Mouse (Mus musculus) lung, embryonic 14.5 days (tissue): Measurements from ENCODE around the gene Tor1b. TPM values are rescaled to one million over a fixed set of nuclear protein-coding genes. Genes with fewer than 3 reads are reported as not detected.
"Not testable (repeated sequence)": the region's sequence is repeated elsewhere in the genome, so short reads cannot be mapped to it uniquely, and the experiment has no call there.

ENCODE experiments used
- ATAC-seq: fragments of 200-750 bp; cut with Nextera tagmentation; 2 replicates; pipeline ENCODE4 v1.8.0; 2017; ENCODE audit warnings: mild to moderate bottlenecking, moderate TSS enrichment, moderate library complexity; ENCODE audit not compliant: insufficient read depth
- DNase-seq: peaks from one replicate; pipeline ENCODE4 v3.0.0-alpha.2; 2015
- H3K27ac ChIP-seq: fragments of 300-500 bp; sonication (generic); 2 replicates; pipeline ENCODE4 v1.5.1; 2014; ENCODE audit warnings: low read depth, mild to moderate bottlenecking, moderate library complexity
- H3K27me3 ChIP-seq: fragments of 300-500 bp; sonication (generic); 2 replicates; pipeline ENCODE4 v1.6.1; 2014; ENCODE audit warnings: low read length, control low read depth; ENCODE audit not compliant: insufficient read depth
- H3K36me3 ChIP-seq: fragments of 300-500 bp; sonication (generic); 2 replicates; pipeline ENCODE4 v1.6.1; 2014; ENCODE audit warnings: control low read depth; ENCODE audit not compliant: insufficient read depth
- H3K4me1 ChIP-seq: fragments of 300-500 bp; sonication (generic); 2 replicates; pipeline ENCODE4 v1.6.1; 2014; ENCODE audit warnings: antibody characterized with exemption, control low read depth; ENCODE audit not compliant: insufficient read depth
- H3K4me2 ChIP-seq: fragments of 300-500 bp; sonication (generic); 2 replicates; pipeline ENCODE4 v1.6.1; 2014; ENCODE audit warnings: mild to moderate bottlenecking
- H3K4me3 ChIP-seq: fragments of 300-500 bp; sonication (generic); 2 replicates; pipeline ENCODE4 v1.5.1; 2014; ENCODE audit warnings: low read depth, low read length
- H3K9ac ChIP-seq: fragments of 300-500 bp; sonication (generic); 2 replicates; pipeline ENCODE4 v1.6.1; 2014
- H3K9me3 ChIP-seq: fragments of 300-500 bp; sonication (generic); 2 replicates; pipeline ENCODE4 v1.6.1; 2016; ENCODE audit warnings: low read depth, low read length, control low read depth
- CTCF ChIP-seq: IDR thresholded peaks from 2 replicates; pipeline ENCODE4 v1.5.1; 2016; ENCODE audit warnings: antibody characterized with exemption, low read depth
- WGBS: fragments of 180-500 bp; shearing (Covaris S2); extraction: QIAGEN DNeasy Blood & Tissue Kit; methylation state at CpG from one replicate; pipeline ENCODE4 v1.1.7; 2014; 5-methylcytosine and 5-hydroxymethylcytosine counted together
- polyA plus RNA-seq: library from polyadenylated mRNA; unstranded; fragments of >200 nt; fragmentation: Nextera tagmentation; extraction: Ambion mirVana; gene quantifications from 2 replicates; pipeline ENCODE4 v1.2.1, GENCODE M21; 2014

Tor1b gene
- polyA plus RNA-seq, 1 experiment from 2014 or later = 41.0 TPM

GRCm38 (mm10) chr2:30914836-30915235 lies 37.9 kb upstream of the Tor1b start:
- H3K4me1 ChIP-seq = peaks cover 21% of the 10 kb centered on the region
- ATAC-seq (no peak), DNase-seq (no peak)
- H3K27me3 ChIP-seq = no peaks in the 10 kb centered on the region
- no peak overlapping the region for H3K4me3 ChIP-seq
- H3K9ac ChIP-seq = no peak overlapping the region
- no peaks in the 10 kb centered on the region for H3K36me3 ChIP-seq
- H3K27ac ChIP-seq = no peak overlapping the region
- TF ChIP-seq CTCF = no peak
- no peak overlapping the region for H3K4me2 ChIP-seq
- WGBS = 58% methylated on average over 3 of the region's 3 CpGs
- no peaks in the 10 kb centered on the region for H3K9me3 ChIP-seq

GRCm38 (mm10) chr2:30915376-30915775 lies 37.4 kb upstream of the Tor1b start:
- H3K9me3 ChIP-seq = no peaks in the 10 kb centered on the region
- no peak for ATAC-seq
- TF ChIP-seq CTCF = no peak
- H3K36me3 ChIP-seq = no peaks in the 10 kb centered on the region
- no peak overlapping the region for H3K4me3 ChIP-seq
- 80% methylated on average over 5 of the region's 5 CpGs for WGBS
- no peak overlapping the region for H3K9ac ChIP-seq
- H3K4me1 ChIP-seq = peaks cover 21% of the 10 kb centered on the region
- no peak for DNase-seq
- no peaks in the 10 kb centered on the region for H3K27me3 ChIP-seq
- no peak overlapping the region for H3K4me2 ChIP-seq
- no peak overlapping the region for H3K27ac ChIP-seq

GRCm38 (mm10) chr2:30915933-30916332 lies 36.8 kb upstream of the Tor1b start:
- not testable (repeated sequence) for ATAC-seq, H3K4me2 ChIP-seq, H3K27ac ChIP-seq, H3K9me3 ChIP-seq, H3K4me3 ChIP-seq, DNase-seq, H3K36me3 ChIP-seq, H3K27me3 ChIP-seq, H3K9ac ChIP-seq
- H3K4me1 ChIP-seq = peaks cover 21% of the 10 kb centered on the region
- 72% methylated on average over 6 of the region's 6 CpGs for WGBS

- ATAC-seq (no peak), DNase-seq (no peak)
- H3K4me1 ChIP-seq = peaks cover 13% of the 10 kb centered on the region
- no peak overlapping the region for H3K27ac ChIP-seq
- H3K4me3 ChIP-seq = no peak overlapping the region
- no peaks in the 10 kb centered on the region for H3K36me3 ChIP-seq
- WGBS = 84% methylated on average over 7 of the region's 7 CpGs
- H3K9me3 ChIP-seq = no peaks in the 10 kb centered on the region
- no peak overlapping the region for H3K4me2 ChIP-seq
- no peak overlapping the region for H3K9ac ChIP-seq
- TF ChIP-seq CTCF = no peak
- H3K27me3 ChIP-seq = no peaks in the 10 kb centered on the region
These were observed 35.1 kb upstream of the Tor1b start for GRCm38 (mm10) chr2:30917649-30918048.

DNA sequence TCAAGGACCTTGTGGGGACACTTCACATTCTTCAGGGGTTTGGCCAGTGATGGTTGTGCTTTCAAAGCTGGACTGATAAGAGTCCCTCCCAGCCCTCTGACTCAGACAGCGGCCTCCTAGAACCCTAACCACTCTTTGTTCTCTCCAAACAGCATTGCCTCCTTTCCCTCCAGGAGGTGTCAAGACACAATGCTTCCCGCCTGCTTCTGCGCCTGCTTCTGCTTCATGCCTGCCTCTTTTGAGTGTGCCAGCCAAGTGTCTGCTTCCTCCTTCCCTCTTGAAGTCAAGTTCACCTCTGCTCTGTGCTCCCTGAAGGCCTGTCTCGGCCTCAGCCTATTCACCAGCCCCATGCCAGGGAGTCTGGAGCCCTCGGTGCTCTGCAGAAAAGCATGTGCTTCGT lies 34.6 kb upstream of the Tor1b start:
- Histone ChIP-seq H3K4me2 (no peak overlapping the region), H3K27ac (peak overlapping the region; percentile 22; the same call in 1 of the 2 replicates), H3K9me3 (no peaks in the 10 kb centered on the region), H3K27me3 (no peaks in the 10 kb centered on the region), H3K4me3 (no peak overlapping the region), H3K9ac (no peak overlapping the region), H3K4me1 (peaks cover 10% of the 10 kb centered on the region), H3K36me3 (no peaks in the 10 kb centered on the region)
- ATAC-seq (no peak), DNase-seq (no peak)
- no peak for TF ChIP-seq CTCF
- 51% methylated on average over 6 of the region's 6 CpGs for WGBS

- Histone ChIP-seq H3K9ac (no peak overlapping the region), H3K27ac (peak overlapping the region; percentile 22; the same call in 1 of the 2 replicates), H3K4me1 (peaks cover 10% of the 10 kb centered on the region), H3K27me3 (no peaks in the 10 kb centered on the region), H3K4me2 (no peak overlapping the region), H3K4me3 (no peak overlapping the region), H3K9me3 (no peaks in the 10 kb centered on the region), H3K36me3 (no peaks in the 10 kb centered on the region)
- DNase-seq (peak; percentile 40), ATAC-seq (peak; percentile 48; the same call in 1 of the 2 replicates)
- WGBS = 34% methylated on average over 8 of the region's 8 CpGs
- TF ChIP-seq CTCF = no peak
These were observed 33.9 kb upstream of the Tor1b start for GRCm38 (mm10) chr2:30918780-30919329.

- ATAC-seq (no peak), DNase-seq (peak; percentile 45)
- no peak overlapping the region for H3K27ac ChIP-seq
- H3K9ac ChIP-seq = no peak overlapping the region
- no peak for TF ChIP-seq CTCF
- H3K9me3 ChIP-seq = no peaks in the 10 kb centered on the region
- 35% methylated on average over 7 of the region's 7 CpGs for WGBS
- peaks cover 10% of the 10 kb centered on the region for H3K4me1 ChIP-seq
- no peak overlapping the region for H3K4me3 ChIP-seq
- H3K4me2 ChIP-seq = no peak overlapping the region
- no peaks in the 10 kb centered on the region for H3K27me3 ChIP-seq
- H3K36me3 ChIP-seq = no peaks in the 10 kb centered on the region
These were observed 32.5 kb upstream of the Tor1b start for GRCm38 (mm10) chr2:30920216-30920615.

GRCm38 (mm10) chr2:30923099-30923498 lies 29.7 kb upstream of the Tor1b start:
- ATAC-seq = no peak
- WGBS = 64% methylated on average over 3 of the region's 3 CpGs
- DNase-seq = no peak

More at GRCm38 (mm10) chr2:30923099-30923498, 29.7 kb upstream of the Tor1b start:
- no peaks in the 10 kb centered on the region for H3K27me3 ChIP-seq
- no peak overlapping the region for H3K4me3 ChIP-seq
- no peaks in the 10 kb centered on the region for H3K36me3 ChIP-seq
- H3K4me2 ChIP-seq = no peak overlapping the region
- no peak overlapping the region for H3K27ac ChIP-seq
- H3K9ac ChIP-seq = no peak overlapping the region
- no peaks in the 10 kb centered on the region for H3K9me3 ChIP-seq
- peaks cover 27% of the 10 kb centered on the region for H3K4me1 ChIP-seq
- no peak for TF ChIP-seq CTCF
